Mouse (Mus musculus) ES-E14 (cell line): ENCODE measurements around the gene H2afj. TPM values are rescaled to one million over a fixed set of nuclear protein-coding genes. Genes with fewer than 3 reads are reported as not detected.

ENCODE experiments used
- DNase-seq: peaks from one replicate; pipeline ENCODE4 v3.0.0-alpha.2; 2013; ENCODE audit warnings: low read depth, low spot score
- H3K27ac ChIP-seq: 2 replicates; pipeline ENCODE4 v1.5.1; 2012; ENCODE audit warnings: low read depth, mild to moderate bottlenecking, low read length, moderate library complexity, mixed read lengths; ENCODE audit not compliant: poor library complexity, insufficient read depth, severe bottlenecking
- H3K36me3 ChIP-seq: 2 replicates; pipeline ENCODE4 v1.6.1; 2012; ENCODE audit warnings: mild to moderate bottlenecking, low read length, moderate library complexity, mixed read lengths; ENCODE audit not compliant: control insufficient read depth, poor library complexity, insufficient read depth, severe bottlenecking
- H3K4me1 ChIP-seq, 2 experiments: fragments of 150-350 bp in 1 of 2; sonication (generic) in 1 of 2; 2 replicates each; pipeline ENCODE4 v1.6.1; 2012; ENCODE audit warnings: low read length in 2 of 2, mild to moderate bottlenecking in 1 of 2, mixed read lengths in 1 of 2; ENCODE audit not compliant: control insufficient read depth in 2 of 2, insufficient read depth in 2 of 2, poor library complexity in 1 of 2
- H3K4me3 ChIP-seq, 2 experiments: fragments of 150-350 bp in 1 of 2; sonication (generic) in 1 of 2; 2 replicates each; pipeline ENCODE4 v1.5.1; 2012; ENCODE audit warnings: low read length in 2 of 2, low read depth in 1 of 2, mild to moderate bottlenecking in 1 of 2, mixed read lengths in 1 of 2; ENCODE audit not compliant: insufficient read depth in 1 of 2, poor library complexity in 1 of 2, severe bottlenecking in 1 of 2
- H3K9ac ChIP-seq: 2 replicates; pipeline ENCODE4 v1.6.1; 2012; ENCODE audit warnings: low read depth, mild to moderate bottlenecking, low read length, mixed read lengths; ENCODE audit not compliant: poor library complexity, insufficient read depth, severe bottlenecking
- H3K9me3 ChIP-seq: fragments of 150-350 bp; sonication (generic); 2 replicates; pipeline ENCODE4 v1.6.1; 2012; ENCODE audit warnings: low read depth, mild to moderate bottlenecking, low read length; ENCODE audit not compliant: control insufficient read depth, insufficient read depth
- CHD2 ChIP-seq: IDR thresholded peaks from 2 replicates; pipeline ENCODE4 v1.6.1; 2014; ENCODE audit warnings: mild to moderate bottlenecking, low read depth, low read length, inconsistent platforms
- HCFC1 ChIP-seq: IDR thresholded peaks from 2 replicates; pipeline ENCODE4 v1.6.1; 2012; ENCODE audit warnings: low read length, inconsistent platforms, borderline replicate concordance; ENCODE audit not compliant: insufficient read depth
- MAFK ChIP-seq: IDR thresholded peaks from 2 replicates; pipeline ENCODE4 v1.6.1; 2014; ENCODE audit warnings: mild to moderate bottlenecking, low read depth, low read length, inconsistent platforms; ENCODE audit not compliant: insufficient read depth
- ZC3H11A ChIP-seq: IDR thresholded peaks from 2 replicates; pipeline ENCODE4 v1.6.1; 2012; ENCODE audit warnings: low read depth, mild to moderate bottlenecking, inconsistent platforms, low read length, borderline replicate concordance
- ZNF384 ChIP-seq: IDR thresholded peaks from 2 replicates; pipeline ENCODE4 v1.6.1; 2012; ENCODE audit warnings: low read depth, low read length, inconsistent platforms
- in situ Hi-C, 2 experiments: fragments of 600-800 bp; cut with MboI; formaldehyde crosslinking; loops; one replicate each; pipeline ENCODE4 v1.15.1; 2025; ENCODE audit warnings: low sequenced_read_pairs in 2 of 2, inconsistent platforms in 1 of 2; ENCODE audit not compliant: unreplicated experiment in 2 of 2
- total RNA-seq: library from RNA; depleted of rRNA; stranded (reverse); fragments of 300-350 nt; gene quantifications from 2 replicates; pipeline ENCODE4 v1.2.3, GENCODE M21; 2012

Gene H2afj
- total RNA-seq, 1 experiment: 185 TPM

- Histone ChIP-seq H3K36me3 (no peaks in the 10 kb centered on the region), H3K9ac (no peak within 1 kb of the TSS), H3K4me1 (no peaks in the 10 kb centered on the region), H3K27ac (no peak within 1 kb of the TSS), H3K9me3 (no peaks in the 10 kb centered on the region), H3K4me3 (no peak within 1 kb of the TSS)
- in situ Hi-C loops: no loop called here
- no peak for DNase-seq
- TF ChIP-seq HCFC1 (no peak), ZNF384 (no peak), CHD2 (no peak), MAFK (no peak), ZC3H11A (no peak)
Measured at GRCm38 (mm10) chr6:136781377-136781986, 26.6 kb upstream of the H2afj start, which contains the start of gene Gucy2c. Gene Gucy2c (minus strand): TSS chr6:136781765.

GRCm38 (mm10) chr6:136782146-136782545, 25.9 kb upstream of the H2afj start:
- no peak for DNase-seq
- no peaks in the 10 kb centered on the region for H3K36me3 ChIP-seq
- in situ Hi-C loops: no loop called here
- H3K9ac ChIP-seq: no peak overlapping the region
- no peak overlapping the region for H3K27ac ChIP-seq
- TF ChIP-seq MAFK (no peak), CHD2 (no peak), HCFC1 (no peak), ZNF384 (no peak)
- H3K9me3 ChIP-seq: no peaks in the 10 kb centered on the region
- H3K4me1 ChIP-seq: no peaks in the 10 kb centered on the region
- H3K4me3 ChIP-seq: no peak overlapping the region

GRCm38 (mm10) chr6:136782761-136783160, 25.3 kb upstream of the H2afj start:
- no peak for DNase-seq
- no peak for TF ChIP-seq ZC3H11A
- no peak for TF ChIP-seq ZNF384
- TF ChIP-seq CHD2: no peak
- no peak for TF ChIP-seq HCFC1
- no peak for TF ChIP-seq MAFK
- no peak overlapping the region for H3K27ac ChIP-seq
- no peak overlapping the region for H3K4me3 ChIP-seq
- no peaks in the 10 kb centered on the region for H3K9me3 ChIP-seq
- no peaks in the 10 kb centered on the region for H3K36me3 ChIP-seq
- in situ Hi-C loops: no loop called here
- no peak overlapping the region for H3K9ac ChIP-seq
- H3K4me1 ChIP-seq: no peaks in the 10 kb centered on the region

DNA sequence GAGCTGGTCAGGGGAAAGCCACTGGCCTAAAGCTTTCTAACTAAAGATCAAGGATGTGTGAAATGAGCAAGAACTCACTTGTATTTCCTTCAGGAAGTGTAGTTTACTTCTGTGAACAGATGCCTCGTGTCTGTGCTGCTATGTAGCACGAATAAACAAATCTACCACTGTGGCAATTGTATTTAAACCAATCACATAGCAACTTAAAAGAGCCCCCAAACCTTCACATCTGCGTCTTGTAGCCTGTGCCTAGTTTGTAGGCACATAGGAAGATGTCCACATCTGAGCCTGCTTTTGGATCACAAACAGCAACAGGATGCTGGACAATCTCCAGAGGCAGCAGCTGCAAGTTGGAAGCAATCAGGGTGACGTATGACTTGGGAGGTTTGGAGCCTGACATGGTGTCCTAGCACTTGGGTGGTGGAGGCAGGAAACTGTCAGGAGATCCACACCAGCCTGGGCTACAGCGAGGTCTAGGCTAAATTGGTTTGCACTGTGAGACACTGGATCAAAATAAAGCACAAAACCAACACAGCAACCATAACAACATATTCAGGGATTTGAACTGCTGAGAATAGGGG, 18.6 kb upstream of the H2afj start:
- H3K4me3 ChIP-seq: no peak overlapping the region
- H3K9ac ChIP-seq: no peak overlapping the region
- H3K27ac ChIP-seq: no peak overlapping the region
- in situ Hi-C loops: no loop called here
- no peak for DNase-seq
- TF ChIP-seq ZNF384 (no peak), HCFC1 (no peak), CHD2 (no peak), ZC3H11A (no peak), MAFK (no peak)
- H3K36me3 ChIP-seq: no peaks in the 10 kb centered on the region
- no peaks in the 10 kb centered on the region for H3K4me1 ChIP-seq
- no peaks in the 10 kb centered on the region for H3K9me3 ChIP-seq
